Mouse (Mus musculus) gastrocnemius, postnatal 4 days (tissue): ENCODE data around the gene Large1. TPM values are rescaled to one million over a fixed set of nuclear protein-coding genes. Genes with fewer than 3 reads are reported as not detected.

Source experiments
- DNase-seq, 2 experiments: peaks; one replicate each; pipeline ENCODE4 v3.0.0; 2021 to 2022; ENCODE audit warnings: low spot score in 2 of 2, mixed read lengths in 2 of 2
- microRNA-seq: library from miRNA; unstranded; fragments of <30 nt; microRNA quantifications from one replicate; pipeline ENCODE4 v1.2.0, GENCODE M21; 2021
- total RNA-seq, 2 experiments: library from RNA; stranded (reverse); gene quantifications; 2 replicates each; pipeline ENCODE4 v1.2.3; 2021

Gene Large1
- total RNA-seq, 2 experiments from 2014 or later: 31.5 to 31.8 TPM

DNA sequence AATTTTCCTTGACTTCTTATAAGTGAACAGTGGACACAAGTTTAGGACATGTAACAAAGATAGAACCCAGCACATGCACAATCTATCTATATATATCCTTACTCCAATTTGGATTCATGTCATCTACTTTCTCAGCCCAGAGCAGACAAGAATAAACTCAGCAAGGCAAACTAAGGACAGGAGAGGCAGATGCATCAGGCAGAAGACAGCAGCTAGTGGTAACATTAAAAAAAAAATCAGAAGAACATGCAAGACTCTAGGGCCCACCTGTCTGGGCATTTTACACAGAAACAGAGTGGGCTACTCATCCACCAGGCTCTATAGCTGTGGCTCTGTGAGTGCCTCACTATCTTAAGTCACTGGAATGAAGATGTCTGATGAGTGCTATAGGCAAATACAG lies 536.7 kb downstream of the Large1 start:
- DNase-seq: no peak

DNA sequence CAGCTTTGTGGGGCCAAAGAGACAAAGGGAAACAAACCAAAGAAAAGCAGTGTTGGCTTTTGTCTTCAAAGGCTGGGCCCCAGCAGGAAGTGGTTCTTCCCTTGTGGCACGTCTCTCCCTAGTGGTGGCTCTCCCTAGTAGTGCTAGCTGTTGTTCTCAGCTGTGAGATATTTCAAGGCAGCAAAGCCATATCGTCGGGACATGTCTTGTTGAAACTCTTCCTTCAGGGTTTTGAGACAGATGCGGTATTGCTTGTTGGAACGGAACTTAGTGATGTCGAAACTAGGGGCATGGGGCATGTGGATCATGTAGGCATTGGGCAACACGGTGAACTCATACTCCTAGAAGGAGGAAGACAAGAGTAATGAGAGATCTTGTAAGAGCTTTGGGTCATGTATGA lies 537.7 kb downstream of the Large1 start:
- DNase-seq: no peak

DNA sequence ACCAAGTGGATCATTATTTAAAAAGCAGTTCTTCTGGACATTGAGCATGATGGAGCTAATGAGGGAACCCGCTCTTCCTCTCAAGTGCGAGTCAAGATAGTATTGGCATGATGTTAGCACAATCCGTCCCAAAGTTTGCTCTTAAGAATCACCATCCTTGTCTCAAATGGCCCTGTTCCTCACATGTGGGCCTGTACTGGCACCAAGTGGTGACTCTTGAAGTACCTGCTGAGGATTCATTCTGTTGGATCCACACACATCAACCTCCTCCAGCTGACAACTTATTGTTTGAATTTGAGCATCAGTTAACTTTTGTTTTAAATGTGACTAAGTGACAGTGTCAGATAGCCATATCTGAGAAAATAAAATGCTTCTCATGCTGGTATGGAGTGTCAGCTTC lies 540.6 kb downstream of the Large1 start:
- DNase-seq: no peak

DNA sequence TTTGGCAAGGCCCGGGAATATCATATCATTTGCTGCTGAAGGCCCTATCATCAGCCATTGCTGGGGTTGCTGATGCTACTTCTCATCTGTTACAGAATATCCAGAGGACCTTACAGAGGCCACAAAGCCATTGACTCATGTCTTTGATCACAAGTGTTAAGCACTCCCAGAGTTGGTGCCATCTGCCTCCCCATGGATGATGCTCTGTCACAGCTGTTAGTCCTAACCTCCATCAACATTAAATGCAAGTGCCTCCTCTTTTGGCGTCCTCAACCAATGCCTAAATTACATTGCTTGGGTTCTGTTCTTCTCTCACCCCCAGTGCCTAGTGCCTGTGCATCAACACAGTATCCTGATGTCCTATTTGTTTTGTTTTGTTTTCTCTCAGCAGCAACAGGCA lies 551.8 kb downstream of the Large1 start:
- DNase-seq: no peak

DNA sequence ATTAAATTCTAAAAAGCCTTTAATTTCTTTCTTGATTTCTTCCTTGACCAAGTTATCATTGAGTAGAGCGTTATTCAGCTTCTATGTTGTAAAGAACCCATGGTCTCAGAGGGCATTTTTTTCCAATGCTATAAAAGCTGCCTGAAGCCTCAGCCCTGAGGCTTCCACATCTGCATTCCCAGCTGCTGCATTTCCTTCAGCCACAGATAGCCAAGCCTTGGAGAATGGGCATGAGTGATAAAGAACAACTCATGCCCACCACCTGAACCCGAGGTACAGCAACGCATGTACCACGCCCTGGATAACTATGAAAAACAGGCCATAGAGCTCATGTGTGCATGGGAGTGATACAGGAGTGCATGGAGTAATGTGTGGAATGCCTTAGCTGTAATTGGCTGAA lies 572.7 kb downstream of the Large1 start:
- DNase-seq: no peak

DNA sequence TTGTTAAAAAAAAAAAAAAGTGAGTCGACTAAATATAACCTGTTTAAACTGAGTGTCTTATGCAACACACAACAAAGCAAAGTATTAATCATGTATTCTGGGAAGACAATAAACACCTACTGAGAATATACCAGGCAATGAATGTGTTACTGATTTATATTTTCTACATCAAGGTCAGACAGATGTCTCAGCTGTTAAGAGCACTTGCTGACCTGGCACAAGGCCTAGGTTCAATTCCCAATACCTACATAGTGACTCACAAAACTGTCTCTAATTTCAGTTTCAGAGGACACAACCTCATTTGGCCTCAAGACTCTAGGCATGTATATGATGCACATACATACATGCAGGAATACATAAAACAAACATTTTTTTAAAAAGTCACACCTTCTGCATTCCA lies 575.5 kb downstream of the Large1 start:
- no peak for DNase-seq

DNA sequence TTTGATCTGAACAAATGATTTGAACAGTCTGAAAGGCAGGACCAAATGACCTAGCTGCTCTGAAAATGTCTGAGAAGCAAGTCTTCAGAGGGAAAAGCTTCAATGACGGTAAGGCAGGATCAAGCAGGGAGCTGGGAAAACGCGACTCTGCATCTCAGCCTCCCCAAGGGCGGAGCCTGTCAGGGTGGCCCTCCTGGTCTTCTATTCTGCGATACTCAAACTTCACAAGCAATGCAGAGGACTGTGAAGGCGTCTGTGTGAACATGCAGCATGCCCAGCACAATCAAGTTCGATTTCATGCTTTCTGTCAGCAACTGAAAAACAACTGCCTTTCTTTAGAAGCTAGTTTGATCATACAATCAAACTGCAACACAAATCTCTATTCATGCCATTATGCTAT lies 586.6 kb downstream of the Large1 start:
- DNase-seq: no peak

DNA sequence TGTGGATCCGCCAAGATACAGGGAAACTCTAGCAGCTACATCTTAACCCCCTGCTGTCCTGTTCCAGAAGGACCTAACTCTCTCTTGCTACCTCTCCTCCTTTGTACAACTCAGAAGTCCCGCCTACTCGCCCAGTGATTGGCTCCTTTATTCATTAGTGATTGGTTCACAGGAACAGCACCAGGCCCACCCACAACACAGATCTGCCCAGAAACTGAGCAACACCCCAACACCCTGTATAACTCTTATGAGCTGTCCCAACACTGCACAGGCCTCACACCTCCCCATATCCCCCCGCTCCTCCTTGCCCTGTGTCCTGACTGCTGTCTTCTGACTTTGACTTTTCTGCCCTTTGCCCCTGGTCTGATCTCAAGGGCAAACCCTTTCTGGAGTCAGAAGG lies 587.6 kb downstream of the Large1 start:
- DNase-seq: no peak

Small RNA genes lying within 50 kb of the gene (microRNA-seq; reads per million reads assigned to microRNA genes)
- gene Mir28b: 1.1 reads per million
